Mouse (Mus musculus) kidney, postnatal 0 days (tissue): ENCODE measurements around the gene Car3. TPM values are rescaled to one million over a fixed set of nuclear protein-coding genes. Genes with fewer than 3 reads are reported as not detected.

ENCODE experiments used
- ATAC-seq: fragments of 200-750 bp; cut with Nextera tagmentation; replicated peaks from 2 replicates; pipeline ENCODE4 v1.8.0; 2017; ENCODE audit warnings: low read depth, moderate number of reproducible peaks, moderate TSS enrichment, moderate library complexity; ENCODE audit not compliant: low FRiP score
- DNase-seq: peaks from one replicate; pipeline ENCODE4 v3.0.0-alpha.2; 2016; ENCODE audit warnings: low spot score
- H3K27ac ChIP-seq: fragments of 300-500 bp; sonication (generic); 2 replicates; pipeline ENCODE4 v1.5.1; 2014; ENCODE audit warnings: mild to moderate bottlenecking
- H3K27me3 ChIP-seq: fragments of 300-500 bp; sonication (generic); 2 replicates; pipeline ENCODE4 v1.6.1; 2014; ENCODE audit warnings: low read length, mixed read lengths; ENCODE audit not compliant: insufficient read depth
- H3K36me3 ChIP-seq: fragments of 300-500 bp; sonication (generic); 2 replicates; pipeline ENCODE4 v1.6.1; 2014; ENCODE audit warnings: low read length, mixed read lengths; ENCODE audit not compliant: insufficient read depth
- H3K4me1 ChIP-seq: fragments of 300-500 bp; sonication (generic); replicated peaks from 2 replicates; pipeline ENCODE4 v1.6.1; 2014; ENCODE audit warnings: antibody characterized with exemption, low read length, mixed read lengths; ENCODE audit not compliant: insufficient read depth
- H3K4me2 ChIP-seq: fragments of 300-500 bp; sonication (generic); 2 replicates; pipeline ENCODE4 v1.6.1; 2014; ENCODE audit warnings: mild to moderate bottlenecking, low read length, moderate library complexity, mixed read lengths
- H3K4me3 ChIP-seq: fragments of 300-500 bp; sonication (generic); replicated peaks from 2 replicates; pipeline ENCODE4 v1.5.1; 2014; ENCODE audit warnings: low read depth, low read length
- H3K9ac ChIP-seq: fragments of 300-500 bp; sonication (generic); 2 replicates; pipeline ENCODE4 v1.6.1; 2014; ENCODE audit warnings: low read depth, low read length
- H3K9me3 ChIP-seq: fragments of 300-500 bp; sonication (generic); replicated peaks from 2 replicates; pipeline ENCODE4 v1.6.1; 2016; ENCODE audit warnings: low read length, inconsistent platforms, mixed read lengths
- CTCF ChIP-seq: IDR thresholded peaks from 2 replicates; pipeline ENCODE4 v1.5.1; 2016; ENCODE audit warnings: antibody characterized with exemption, low read depth, mild to moderate bottlenecking, moderate library complexity
- WGBS: fragments of 180-500 bp; shearing (Covaris S2); extraction: QIAGEN DNeasy Blood & Tissue Kit; methylation state at CpG from one replicate; pipeline ENCODE4 v1.1.7; 2014; 5-methylcytosine and 5-hydroxymethylcytosine counted together
- polyA plus RNA-seq: library from polyadenylated mRNA; unstranded; fragments of >200 nt; fragmentation: Nextera tagmentation; extraction: Ambion mirVana; gene quantifications from 2 replicates; pipeline ENCODE4 v1.2.1, GENCODE M21; 2015

Gene Car3
- polyA plus RNA-seq, 1 experiment from 2014 or later, result 8.2 TPM

DNA sequence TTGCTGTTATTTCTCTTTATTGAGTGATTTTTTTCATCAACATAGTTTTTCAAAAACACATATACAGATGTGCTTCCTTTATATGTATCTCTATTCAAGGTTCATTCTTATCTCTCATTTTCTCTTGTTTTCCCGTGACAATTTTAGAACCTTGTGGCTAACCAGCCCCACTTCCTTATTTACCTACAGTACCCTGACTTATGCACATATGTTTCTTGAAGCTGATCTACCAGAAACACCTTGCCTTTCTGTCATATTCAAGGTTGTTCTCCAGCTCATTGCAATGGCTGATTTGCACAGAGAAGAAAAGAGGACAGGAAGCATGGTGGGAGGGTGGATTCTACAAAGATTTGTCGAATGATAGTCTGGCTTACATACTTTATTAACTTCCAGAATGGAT lies 52.0 kb downstream of the Car3 start:
- Histone ChIP-seq H3K27me3 (no peaks in the 10 kb centered on the region), H3K4me3 (no peak overlapping the region), H3K4me2 (no peak overlapping the region), H3K4me1 (no peaks in the 10 kb centered on the region), H3K27ac (no peak overlapping the region), H3K9ac (no peak overlapping the region), H3K9me3 (no peaks in the 10 kb centered on the region), H3K36me3 (no peaks in the 10 kb centered on the region)
- ATAC-seq, result no peak
- 88% methylated on average over 2 of the region's 2 CpGs for WGBS
- no peak for DNase-seq
- no peak for TF ChIP-seq CTCF

GRCm38 (mm10) chr3:14917261-14917660 lies 53.9 kb downstream of the Car3 start:
- no peak overlapping the region for H3K4me3 ChIP-seq
- no peaks in the 10 kb centered on the region for H3K27me3 ChIP-seq
- no peak for TF ChIP-seq CTCF
- no peaks in the 10 kb centered on the region for H3K9me3 ChIP-seq
- no peaks in the 10 kb centered on the region for H3K36me3 ChIP-seq
- no peak overlapping the region for H3K27ac ChIP-seq
- H3K4me1 ChIP-seq, result no peaks in the 10 kb centered on the region
- DNase-seq (no peak), ATAC-seq (no peak)
- H3K4me2 ChIP-seq, result no peak overlapping the region
- no peak overlapping the region for H3K9ac ChIP-seq
- 57% methylated on average over 2 of the region's 2 CpGs for whole genome bisulfite sequencing

Other genes starting within 250 kb of the Car3 start
- 1.7 and 2.3 TPM in 2 replicates for gene Car13, start 221.8 kb upstream of the Car3 start, polyA plus RNA-seq
- 0.13 TPM in 1 of 2 replicates, not detected in the other for gene Car1, start 55.1 kb upstream of the Car3 start, polyA plus RNA-seq
- 206 and 224 TPM in 2 replicates for gene Car2, start 22.8 kb downstream of the Car3 start, polyA plus RNA-seq